Mouse (Mus musculus) forebrain, embryonic 10.5 days (tissue): ENCODE measurements around the gene Phf2. TPM values are rescaled to one million over a fixed set of nuclear protein-coding genes. Genes with fewer than 3 reads are reported as not detected.
A peak's percentile ranks its signal among the peaks of the same experiment; 100 is the strongest.

Experiments
- DNase-seq: peaks from one replicate; pipeline ENCODE4 v3.0.0-alpha.2; 2017; ENCODE audit warnings: low spot score; ENCODE audit errors: extremely low spot score
- H3K27ac ChIP-seq: fragments of 300-500 bp; sonication (generic); 2 replicates; pipeline ENCODE4 v1.5.1; 2016; ENCODE audit warnings: mild to moderate bottlenecking
- H3K27me3 ChIP-seq: fragments of 300-500 bp; sonication (generic); 2 replicates; pipeline ENCODE4 v1.6.1; 2016; ENCODE audit warnings: mild to moderate bottlenecking; ENCODE audit not compliant: poor library complexity, severe bottlenecking
- H3K36me3 ChIP-seq: fragments of 300-500 bp; sonication (generic); replicated peaks from 2 replicates; pipeline ENCODE4 v1.6.1; 2016; ENCODE audit warnings: mild to moderate bottlenecking, moderate library complexity
- H3K4me1 ChIP-seq: fragments of 300-500 bp; sonication (generic); 2 replicates; pipeline ENCODE4 v1.6.1; 2016
- H3K4me3 ChIP-seq: fragments of 300-500 bp; sonication (generic); 2 replicates; pipeline ENCODE4 v1.5.1; 2016; ENCODE audit warnings: mild to moderate bottlenecking, moderate library complexity
- H3K9me3 ChIP-seq: fragments of 300-500 bp; sonication (generic); 2 replicates; pipeline ENCODE4 v1.6.1; 2016; ENCODE audit warnings: mild to moderate bottlenecking, moderate library complexity
- WGBS: fragments of 180-500 bp; shearing (Covaris S2); methylation state at CpG from one replicate; pipeline ENCODE4 v1.1.7; 2016; 5-methylcytosine and 5-hydroxymethylcytosine counted together
- polyA plus RNA-seq: library from polyadenylated mRNA; unstranded; fragments of >200 nt; fragmentation: Nextera tagmentation; extraction: Ambion mirVana; gene quantifications from 2 replicates; pipeline ENCODE4 v1.2.1, GENCODE M21; 2016

Gene Phf2
- polyA plus RNA-seq, 1 experiment from 2014 or later, result 7.7 TPM

DNA sequence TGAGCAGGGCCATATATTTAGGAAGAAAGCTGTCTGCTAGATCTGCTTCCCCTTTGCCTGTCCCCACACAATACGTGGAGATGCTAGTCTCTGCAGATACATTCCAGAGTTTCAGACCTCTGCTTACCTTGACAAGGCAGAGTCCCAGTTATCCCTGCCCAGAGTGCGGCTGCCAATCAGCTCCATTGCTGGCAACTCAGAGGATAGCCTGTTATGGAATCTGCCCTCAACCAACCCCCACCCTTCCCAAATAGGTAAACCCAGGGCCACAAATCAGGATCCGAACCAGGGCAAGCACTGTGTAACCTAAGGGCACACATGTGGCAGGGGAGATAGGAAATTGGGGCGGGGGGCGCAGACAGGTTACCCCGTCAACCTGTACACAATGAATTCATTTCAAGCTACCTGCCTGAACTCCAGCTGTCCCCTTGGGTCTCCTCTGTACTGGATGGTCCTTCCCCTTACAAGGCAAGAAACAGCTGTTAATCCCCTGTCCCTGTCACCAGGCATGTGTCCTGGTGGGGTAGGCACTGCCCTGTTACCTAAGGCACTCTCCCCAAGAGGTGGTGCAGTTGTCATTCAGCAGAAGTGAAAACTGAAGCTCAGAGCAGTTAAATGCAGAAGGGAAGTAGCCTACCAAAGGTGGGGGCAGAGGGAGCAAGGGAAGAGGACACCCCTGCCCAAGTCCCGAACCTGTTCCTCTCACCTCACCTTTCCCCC is 1.1 kb upstream of the Phf2 start:
- no peaks in the 10 kb centered on the region for H3K27me3 ChIP-seq
- H3K36me3 ChIP-seq, result peaks cover 20% of the 10 kb centered on the region
- H3K27ac ChIP-seq, result peak overlapping the region; percentile 99
- peaks cover 40% of the 10 kb centered on the region for H3K4me1 ChIP-seq
- H3K4me3 ChIP-seq, result peak overlapping the region; percentile 93
- no peaks in the 10 kb centered on the region for H3K9me3 ChIP-seq
- DNase-seq, result no peak
- 69% methylated on average over 7 of the region's 7 CpGs for WGBS

DNA sequence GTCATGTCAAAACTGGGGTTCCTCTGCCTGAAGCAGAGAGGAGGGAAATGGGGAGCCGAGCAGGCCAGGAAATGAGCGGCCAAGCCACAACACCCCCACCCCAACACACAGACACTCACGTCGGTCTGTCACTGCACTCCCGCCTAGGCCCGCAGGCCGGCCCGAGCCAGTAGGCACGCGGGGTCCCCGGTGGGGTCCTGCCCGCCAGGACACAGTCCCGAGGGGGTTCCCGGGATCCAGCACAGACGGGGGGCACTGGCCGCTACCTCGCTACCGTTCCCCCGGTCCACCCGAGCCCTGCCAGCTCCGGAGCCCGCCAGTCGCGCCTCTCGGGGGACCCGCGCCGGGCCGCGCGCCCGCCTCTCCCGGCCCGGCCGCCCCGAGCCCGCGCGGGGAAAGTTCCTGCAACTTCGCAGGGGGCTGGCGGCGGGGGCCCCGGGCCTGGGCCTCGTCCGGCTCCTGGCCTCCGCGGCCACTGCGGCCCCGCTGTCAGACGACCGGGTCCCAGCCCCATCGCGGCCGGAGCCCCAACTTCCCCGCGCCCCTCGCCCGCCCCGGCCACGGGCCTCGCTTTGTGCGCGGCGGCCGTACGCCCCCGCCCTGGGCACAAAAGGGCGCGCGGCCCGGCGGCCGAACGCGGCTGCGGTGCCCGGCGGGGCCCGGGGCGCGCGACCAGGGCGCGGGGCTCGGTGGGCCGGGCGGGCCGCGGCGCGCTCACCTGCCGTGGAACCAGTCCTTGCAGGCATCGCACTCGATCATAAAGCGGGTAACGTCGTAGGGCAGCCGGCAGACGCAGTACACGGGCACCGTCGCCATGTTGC is 759 bp downstream of the Phf2 start:
- under 1% methylated on average over 100 of the region's 102 CpGs for WGBS
- H3K4me3 ChIP-seq, result peak overlapping the region; percentile 93
- DNase-seq, result peak; percentile 51
- H3K36me3 ChIP-seq, result peaks cover 4% of the 10 kb centered on the region; the same call in 1 of the 2 replicates
- no peaks in the 10 kb centered on the region for H3K9me3 ChIP-seq
- H3K27ac ChIP-seq, result peak overlapping the region; percentile 99
- H3K27me3 ChIP-seq, result no peaks in the 10 kb centered on the region
- peaks cover 55% of the 10 kb centered on the region for H3K4me1 ChIP-seq

DNA sequence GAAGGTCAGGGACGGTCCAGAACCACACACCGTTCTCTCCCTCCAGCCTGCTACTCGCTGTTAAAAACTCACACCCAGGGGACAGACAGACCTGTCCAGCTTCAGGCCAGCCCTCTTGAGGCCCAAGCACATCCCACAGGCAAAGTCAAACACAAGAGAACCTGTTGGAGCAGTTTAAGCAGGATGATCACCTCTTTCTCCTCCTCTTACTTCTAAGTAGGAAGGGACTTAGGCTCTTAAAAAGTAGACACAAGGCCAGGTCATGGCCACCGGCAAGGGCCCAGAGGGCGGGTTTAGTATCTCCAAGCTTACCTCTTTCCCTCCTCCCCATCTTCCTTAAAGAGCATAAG is 1.3 kb downstream of the Phf2 start:
- peak overlapping the region; percentile 93 for H3K4me3 ChIP-seq
- 17% methylated on average over 5 of the region's 5 CpGs for WGBS
- H3K4me1 ChIP-seq, result peaks cover 59% of the 10 kb centered on the region
- peak overlapping the region; percentile 99 for H3K27ac ChIP-seq
- no peak for DNase-seq
- no peaks in the 10 kb centered on the region for H3K9me3 ChIP-seq
- H3K36me3 ChIP-seq, result peaks cover 9% of the 10 kb centered on the region
- H3K27me3 ChIP-seq, result no peaks in the 10 kb centered on the region

DNA sequence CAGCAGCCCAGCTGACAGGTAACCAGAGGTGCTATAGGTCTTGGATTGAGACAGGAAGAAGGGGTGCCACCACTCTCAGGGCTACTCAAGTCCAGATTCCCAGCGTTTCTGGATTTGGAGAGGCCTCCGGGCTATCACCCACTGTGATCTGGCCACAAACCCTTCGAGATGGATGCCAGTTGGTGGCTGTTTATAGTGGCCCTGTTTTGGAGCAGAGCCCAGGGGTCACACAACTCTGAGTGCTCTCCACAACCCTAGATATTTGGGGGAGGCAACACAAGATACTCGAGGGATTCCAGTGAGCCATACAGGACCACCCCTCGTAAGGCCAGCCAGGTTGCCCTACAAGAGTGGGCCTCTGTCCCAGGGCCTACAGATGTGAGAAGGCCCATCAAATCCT is 1.8 kb downstream of the Phf2 start:
- H3K9me3 ChIP-seq, result no peaks in the 10 kb centered on the region
- H3K4me1 ChIP-seq, result peaks cover 62% of the 10 kb centered on the region
- no peak for DNase-seq
- peaks cover 12% of the 10 kb centered on the region for H3K36me3 ChIP-seq
- no peaks in the 10 kb centered on the region for H3K27me3 ChIP-seq
- H3K4me3 ChIP-seq, result peak overlapping the region; percentile 93
- peak overlapping the region; percentile 99 for H3K27ac ChIP-seq
- 22% methylated on average over 5 of the region's 5 CpGs for WGBS

DNA sequence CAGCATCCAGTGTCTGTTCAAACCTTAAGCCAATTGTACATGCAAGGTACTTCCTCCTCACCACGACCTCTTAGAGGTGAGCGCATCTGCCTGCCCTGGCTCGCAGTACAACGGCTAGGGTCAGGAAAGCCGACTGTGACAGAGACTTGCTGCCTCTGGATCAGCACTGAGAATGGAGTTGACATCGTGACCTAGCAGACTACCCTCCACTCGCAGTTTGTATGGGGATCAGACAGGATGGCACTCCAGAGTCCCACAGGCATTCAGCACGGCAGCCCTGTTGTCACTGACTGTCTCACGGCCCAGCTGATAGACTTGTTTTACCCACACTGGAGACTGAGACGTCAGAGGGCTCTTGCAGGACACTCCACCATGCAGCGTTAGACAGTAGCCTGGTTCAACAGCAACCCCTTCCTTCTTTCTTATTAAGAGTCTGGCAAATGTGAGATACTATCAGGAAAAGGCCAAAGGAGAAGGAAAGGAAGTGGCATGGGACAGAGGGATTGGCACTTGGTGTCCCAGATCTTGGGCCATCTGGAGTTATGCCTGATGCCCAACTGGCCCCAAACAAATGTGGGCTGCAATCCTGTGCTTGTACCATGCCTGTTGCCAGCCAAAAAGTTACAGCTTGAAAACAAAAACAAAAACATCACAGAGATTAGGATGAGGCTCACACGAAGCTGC is 6.1 kb downstream of the Phf2 start:
- Histone ChIP-seq H3K27ac (no peak overlapping the region), H3K4me3 (no peak overlapping the region), H3K27me3 (no peaks in the 10 kb centered on the region), H3K9me3 (peaks cover 6% of the 10 kb centered on the region; the same call in 1 of the 2 replicates), H3K4me1 (peaks cover 66% of the 10 kb centered on the region), H3K36me3 (peaks cover 14% of the 10 kb centered on the region)
- DNase-seq, result no peak
- WGBS, result 80% methylated on average over 12 of the region's 12 CpGs

DNA sequence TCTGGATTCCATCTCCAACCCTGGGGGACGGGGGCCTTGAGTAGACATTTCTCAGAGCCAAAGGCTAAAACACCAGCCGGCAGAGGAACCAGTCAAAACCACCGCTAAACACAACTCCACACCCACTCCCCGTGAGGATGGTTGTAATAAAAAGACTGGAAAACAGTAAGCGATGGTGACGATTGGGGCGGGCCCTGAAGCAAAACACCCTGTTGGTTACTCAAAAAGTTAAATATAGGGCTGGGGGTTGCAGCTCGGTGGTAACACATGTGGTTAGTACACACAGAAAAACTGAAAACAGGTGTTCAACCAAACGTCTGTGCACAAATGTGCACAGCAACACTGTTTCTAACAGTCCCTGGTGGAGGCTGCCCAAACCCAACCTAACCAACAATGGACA is 7.4 kb downstream of the Phf2 start:
- no peak for DNase-seq
- no peak overlapping the region for H3K27ac ChIP-seq
- H3K36me3 ChIP-seq, result peaks cover 17% of the 10 kb centered on the region
- H3K27me3 ChIP-seq, result no peaks in the 10 kb centered on the region
- H3K9me3 ChIP-seq, result peaks cover 6% of the 10 kb centered on the region; the same call in 1 of the 2 replicates
- H3K4me1 ChIP-seq, result peaks cover 66% of the 10 kb centered on the region
- 81% methylated on average over 9 of the region's 9 CpGs for WGBS
- no peak overlapping the region for H3K4me3 ChIP-seq

DNA sequence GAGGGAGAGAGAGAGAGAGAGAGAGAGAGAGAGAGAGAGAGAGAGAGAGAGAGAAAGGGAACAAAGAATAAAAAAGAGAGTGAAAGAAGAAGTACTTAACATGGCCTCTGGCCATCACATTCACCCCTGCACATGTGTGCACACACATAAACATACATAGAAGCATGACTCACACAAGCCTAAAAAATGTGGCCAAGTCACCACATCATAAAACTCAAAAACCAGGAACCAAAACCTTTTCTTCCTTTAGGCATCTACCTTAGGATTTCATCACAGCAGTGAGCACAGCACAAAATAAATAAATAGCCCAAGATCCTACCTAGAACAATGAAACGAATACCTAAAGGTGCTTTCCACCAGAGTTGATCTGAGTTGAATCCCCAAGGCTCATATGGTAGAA is 9.0 kb downstream of the Phf2 start:
- no peak for DNase-seq
- Histone ChIP-seq H3K9me3 (peaks cover 6% of the 10 kb centered on the region; the same call in 1 of the 2 replicates), H3K4me3 (no peak overlapping the region), H3K27me3 (no peaks in the 10 kb centered on the region), H3K36me3 (peaks cover 17% of the 10 kb centered on the region), H3K27ac (no peak overlapping the region), H3K4me1 (peaks cover 68% of the 10 kb centered on the region)
- 92% methylated on average over 1 of the region's 1 CpGs for WGBS

DNA sequence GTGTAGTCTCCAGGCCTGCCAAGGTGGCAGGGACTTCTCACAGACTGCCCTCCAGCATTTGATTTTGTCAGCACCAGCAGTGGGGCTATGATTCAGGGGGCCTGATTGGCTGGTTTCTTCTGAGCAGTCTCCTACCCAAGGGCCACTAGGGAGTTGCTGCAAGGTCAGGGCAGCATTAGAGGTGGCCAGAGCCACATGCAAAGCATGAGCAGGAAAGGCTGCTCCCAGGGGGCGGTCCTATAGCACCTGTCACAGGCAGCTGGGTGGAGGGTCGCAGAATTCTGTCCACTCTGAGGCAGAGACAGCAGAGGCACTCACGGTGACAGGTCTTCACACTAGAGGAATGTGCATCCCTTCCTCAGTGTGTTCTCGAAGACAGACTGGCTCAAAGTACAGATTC is 12.1 kb downstream of the Phf2 start:
- 79% methylated on average over 4 of the region's 4 CpGs for WGBS
- H3K4me1 ChIP-seq, result peaks cover 66% of the 10 kb centered on the region

DNA sequence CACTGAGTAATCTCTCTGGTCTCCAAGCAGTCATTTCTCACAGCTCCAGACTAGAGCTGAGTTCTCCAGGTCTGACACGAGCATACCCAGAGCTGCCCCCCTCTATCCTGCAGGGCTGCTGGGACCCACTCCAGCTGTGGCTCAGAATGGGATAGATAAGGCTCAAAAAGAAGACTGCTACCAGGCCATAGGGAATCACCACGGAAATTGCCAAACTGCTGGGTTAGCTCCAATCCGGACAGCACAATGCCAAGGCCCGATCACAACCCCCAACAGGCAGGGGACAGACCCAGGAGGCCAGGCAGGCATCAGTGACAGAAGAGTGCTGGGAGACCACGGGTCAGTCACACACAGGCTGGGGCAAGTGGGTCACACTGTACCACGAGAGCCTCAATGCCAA is 12.9 kb downstream of the Phf2 start:
- H3K36me3 ChIP-seq, result peaks cover 9% of the 10 kb centered on the region
- peak overlapping the region; percentile 53; the same call in 1 of the 2 replicates for H3K27ac ChIP-seq
- H3K4me1 ChIP-seq, result peaks cover 65% of the 10 kb centered on the region
- 73% methylated on average over 6 of the region's 6 CpGs for WGBS
- peaks cover 6% of the 10 kb centered on the region; the same call in 1 of the 2 replicates for H3K9me3 ChIP-seq
- no peak overlapping the region for H3K4me3 ChIP-seq
- H3K27me3 ChIP-seq, result no peaks in the 10 kb centered on the region
- DNase-seq, result no peak

More for the DNA sequence above, 12.1 kb downstream of the Phf2 start:
- Histone ChIP-seq H3K9me3 (peaks cover 6% of the 10 kb centered on the region; the same call in 1 of the 2 replicates), H3K27me3 (no peaks in the 10 kb centered on the region), H3K36me3 (peaks cover 9% of the 10 kb centered on the region), H3K4me3 (no peak overlapping the region), H3K27ac (peak overlapping the region; percentile 27; the same call in 1 of the 2 replicates)
- no peak for DNase-seq

DNA sequence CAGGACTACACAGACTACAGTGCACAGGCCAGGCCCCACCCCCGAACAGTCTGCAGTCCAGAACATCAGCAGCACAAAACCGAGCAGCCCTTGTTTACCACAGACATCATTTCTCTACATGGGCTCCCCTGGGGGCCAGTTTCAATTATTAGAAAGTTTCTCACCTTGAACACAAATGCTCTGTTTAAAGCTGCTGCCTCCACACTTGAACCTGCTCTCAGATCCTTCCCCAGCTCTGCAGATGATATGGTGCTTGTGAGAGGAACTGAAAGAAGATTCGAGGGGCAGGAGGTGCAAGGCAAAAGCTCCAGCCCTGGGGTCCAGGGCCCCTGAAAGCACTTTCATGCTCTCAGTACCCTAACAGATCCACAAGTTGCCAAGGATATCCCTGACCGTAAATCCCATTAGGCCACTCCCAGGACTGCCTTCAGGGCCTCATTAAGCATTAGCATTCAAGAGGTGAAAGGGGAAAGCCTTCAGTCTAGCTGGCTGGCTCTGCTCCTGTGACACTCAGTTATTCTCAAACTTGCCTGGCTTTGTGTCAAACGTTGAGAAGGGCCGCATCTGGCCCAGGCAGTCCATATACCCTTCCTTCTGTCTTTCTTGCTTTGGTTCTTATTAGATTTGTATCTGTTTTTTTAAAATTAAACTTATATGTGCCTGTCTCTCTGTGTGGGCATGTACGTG is 13.5 kb downstream of the Phf2 start:
- H3K27me3 ChIP-seq, result no peaks in the 10 kb centered on the region
- H3K4me1 ChIP-seq, result peaks cover 69% of the 10 kb centered on the region
- no peak overlapping the region for H3K4me3 ChIP-seq
- no peak for DNase-seq
- peaks cover 6% of the 10 kb centered on the region; the same call in 1 of the 2 replicates for H3K9me3 ChIP-seq
- H3K36me3 ChIP-seq, result peaks cover 9% of the 10 kb centered on the region
- WGBS, result 50% methylated on average over 7 of the region's 7 CpGs
- peak overlapping the region; percentile 53 for H3K27ac ChIP-seq

DNA sequence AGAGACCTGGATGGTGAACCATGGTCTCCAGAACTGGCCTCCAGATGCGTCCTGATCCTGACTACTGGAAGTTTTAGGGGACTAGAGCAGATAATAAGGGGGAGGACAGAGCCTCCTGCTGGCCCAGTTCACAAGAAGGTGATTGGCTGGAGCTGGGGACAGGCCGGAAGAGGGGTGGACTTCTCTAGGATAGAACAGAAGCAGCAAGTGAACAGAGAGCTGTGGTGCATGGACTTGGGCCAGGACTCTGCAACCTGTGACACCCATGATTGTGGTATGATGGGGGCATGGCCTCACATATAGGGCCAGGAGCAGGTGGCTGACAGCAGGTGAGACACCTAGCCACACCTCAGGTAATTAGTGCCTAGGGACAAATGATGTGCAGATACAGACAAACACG is 17.0 kb downstream of the Phf2 start:
- H3K4me3 ChIP-seq, result no peak overlapping the region
- WGBS, result 54% methylated on average over 3 of the region's 3 CpGs
- DNase-seq, result no peak
- no peaks in the 10 kb centered on the region for H3K9me3 ChIP-seq
- H3K4me1 ChIP-seq, result peaks cover 81% of the 10 kb centered on the region
- H3K27me3 ChIP-seq, result no peaks in the 10 kb centered on the region
- H3K36me3 ChIP-seq, result 0 out of 2 replicates have a peak, but pooled peaks cover 3% of the 10 kb centered on the region
- no peak overlapping the region for H3K27ac ChIP-seq

DNA sequence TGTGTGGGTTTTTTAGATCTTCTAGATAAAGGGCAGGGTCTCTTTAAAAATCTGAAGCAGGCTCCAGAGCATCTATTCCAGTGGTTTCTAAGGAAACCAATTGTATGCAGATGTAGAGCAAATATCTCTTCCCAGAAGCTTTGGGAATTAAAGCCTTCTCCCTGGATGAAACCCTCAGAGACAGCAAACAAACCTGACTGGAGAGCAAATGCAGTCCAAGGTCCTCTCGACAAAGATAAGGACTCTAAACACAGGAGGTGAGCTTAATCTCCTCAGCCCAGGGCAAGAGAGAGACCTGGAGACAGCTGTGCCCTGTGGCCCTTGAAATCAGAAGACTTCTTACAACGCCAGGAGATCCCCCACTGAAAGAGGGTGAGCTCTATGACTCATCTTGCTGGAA is 17.4 kb downstream of the Phf2 start:
- H3K9me3 ChIP-seq, result no peaks in the 10 kb centered on the region
- H3K27me3 ChIP-seq, result no peaks in the 10 kb centered on the region
- peaks cover 80% of the 10 kb centered on the region for H3K4me1 ChIP-seq
- no peak overlapping the region for H3K27ac ChIP-seq
- no peak overlapping the region for H3K4me3 ChIP-seq
- WGBS, result 28% methylated on average over 2 of the region's 2 CpGs
- peaks cover 4% of the 10 kb centered on the region for H3K36me3 ChIP-seq
- no peak for DNase-seq
